Mouse (Mus musculus): Measurements from ENCODE around the gene Pcyt2.
"Not testable (repeated sequence)": the region's sequence is repeated elsewhere in the genome, so short reads cannot be mapped to it uniquely, and the experiment has no call there.

Pcyt2 gene

GRCm38 (mm10) chr11:120615167-120615566, 2.6 kb downstream of the Pcyt2 start:
- no peak for DNase-seq

GRCm38 (mm10) chr11:120613976-120614375, 3.8 kb downstream of the Pcyt2 start:
- DNase-seq = no peak

GRCm38 (mm10) chr11:120613481-120613972, 4.2 kb downstream of the Pcyt2 start:
- DNase-seq = no peak

- peak; percentile 76 to 89 for DNase-seq
Observed at GRCm38 (mm10) chr11:120612763-120613162, 5.0 kb downstream of the Pcyt2 start.

- no peak for DNase-seq
Observed at GRCm38 (mm10) chr11:120610477-120611046, 7.2 kb downstream of the Pcyt2 start.

- DNase-seq = peak; percentile 67
Observed at GRCm38 (mm10) chr11:120609250-120609649, 8.5 kb downstream of the Pcyt2 start.

GRCm38 (mm10) chr11:120608241-120609034, 9.3 kb downstream of the Pcyt2 start, which contains the start of gene Npb:
Gene Npb (plus strand): TSS chr11:120608477.
- no peak for DNase-seq

- DNase-seq = no peak
Observed at GRCm38 (mm10) chr11:120606764-120607163, 11.0 kb downstream of the Pcyt2 start.

- no peak for DNase-seq
Observed at GRCm38 (mm10) chr11:120605667-120606066, 12.1 kb downstream of the Pcyt2 start.

GRCm38 (mm10) chr11:120603545-120603944, 14.2 kb downstream of the Pcyt2 start:
- no peak for DNase-seq

- DNase-seq = no peak
Observed at GRCm38 (mm10) chr11:120600716-120601115, 17.0 kb downstream of the Pcyt2 start.

- no peak for DNase-seq
Observed at GRCm38 (mm10) chr11:120598990-120599549, 18.7 kb downstream of the Pcyt2 start.

- DNase-seq = peak; percentile 95 to 97
Observed at GRCm38 (mm10) chr11:120598283-120598989, 19.3 kb downstream of the Pcyt2 start, which contains the start of the genes Alyref and Anapc11. Gene Alyref (minus strand): TSS chr11:120598365. Gene Anapc11 (plus strand): TSS chr11:120598421.

- DNase-seq = peak in 1 of 2 experiments; percentile 61
Observed at GRCm38 (mm10) chr11:120597240-120598235, 20.2 kb downstream of the Pcyt2 start.

- DNase-seq = no peak
Observed at GRCm38 (mm10) chr11:120588531-120588930, 29.2 kb downstream of the Pcyt2 start.

- no peak for DNase-seq
Observed at GRCm38 (mm10) chr11:120583937-120584336, 33.8 kb downstream of the Pcyt2 start.

GRCm38 (mm10) chr11:120582982-120583293, 34.8 kb downstream of the Pcyt2 start:
- DNase-seq = not testable (repeated sequence)

GRCm38 (mm10) chr11:120582268-120582981, 35.3 kb downstream of the Pcyt2 start:
- DNase-seq = peak; percentile 43 to 66

- peak; percentile 86 to 93 for DNase-seq
Observed at GRCm38 (mm10) chr11:120581490-120582267, 36.1 kb downstream of the Pcyt2 start, which contains the start of gene Arhgdia. Gene Arhgdia (minus strand): TSS chr11:120581624.

- DNase-seq = peak; percentile 28 to 65
Observed at GRCm38 (mm10) chr11:120580871-120581331, 36.8 kb downstream of the Pcyt2 start.

Data from kidney, postnatal 36 days (tissue).